Mouse (Mus musculus): ENCODE data around the gene Taf8.

DNA sequence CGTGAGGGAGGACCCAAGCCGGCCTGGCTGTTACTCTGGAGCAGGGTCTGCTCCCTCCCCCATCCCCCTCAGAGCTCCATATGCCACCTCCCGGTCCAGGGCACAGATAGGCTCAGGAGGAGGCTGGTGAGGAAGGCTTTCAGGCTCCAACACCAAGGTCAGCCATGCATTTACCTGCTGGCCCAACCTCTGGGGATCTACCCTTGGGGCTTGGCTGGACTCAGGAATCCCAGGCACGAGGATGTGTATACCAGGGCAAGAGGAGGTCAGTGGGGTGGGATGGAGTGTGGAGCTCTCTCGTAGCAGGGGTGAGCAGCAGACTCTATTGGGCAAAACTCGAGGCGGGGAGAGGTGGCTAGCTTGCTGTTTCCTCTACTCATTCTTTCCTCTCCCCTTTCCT, 49.2 kb downstream of the Taf8 start:
- TF ChIP-seq CTCF (IDR thresholded peaks at IDR 0.05; ENCODE audit: control insufficient read depth, insufficient read depth, low read length) (no peak), POLR2A (IDR thresholded peaks at IDR 0.05; ENCODE audit: borderline replicate concordance, control insufficient read depth, low read depth, low read length) (no peak)
